Mouse (Mus musculus) stomach, embryonic 14.5 days (tissue): ENCODE data around the gene Brinp1. TPM values are rescaled to one million over a fixed set of nuclear protein-coding genes. Genes with fewer than 3 reads are reported as not detected.
"Not testable (repeated sequence)": the region's sequence is repeated elsewhere in the genome, so short reads cannot be mapped to it uniquely, and the experiment has no call there.

Experiments used
- ATAC-seq: fragments of 200-750 bp; cut with Nextera tagmentation; 2 replicates; pipeline ENCODE4 v1.8.0; 2017; ENCODE audit warnings: low read depth, moderate TSS enrichment; ENCODE audit not compliant: insufficient number of reproducible peaks, insufficient read depth, low FRiP score
- H3K27ac ChIP-seq: fragments of 300-500 bp; sonication (generic); 2 replicates; pipeline ENCODE4 v1.5.1; 2014; ENCODE audit warnings: mild to moderate bottlenecking, low read length, moderate library complexity, mixed read lengths
- H3K27me3 ChIP-seq: fragments of 300-500 bp; sonication (generic); 2 replicates; pipeline ENCODE4 v1.6.1; 2014; ENCODE audit warnings: low read length, control low read depth, mixed read lengths; ENCODE audit not compliant: control insufficient read depth, insufficient read depth
- H3K36me3 ChIP-seq: fragments of 300-500 bp; sonication (generic); 2 replicates; pipeline ENCODE4 v1.6.1; 2014; ENCODE audit warnings: mild to moderate bottlenecking, control low read depth, low read length, moderate library complexity, mixed read lengths; ENCODE audit not compliant: control insufficient read depth, insufficient read depth
- H3K4me1 ChIP-seq: fragments of 300-500 bp; sonication (generic); 2 replicates; pipeline ENCODE4 v1.6.1; 2014; ENCODE audit warnings: low read length, control low read depth, mixed read lengths; ENCODE audit not compliant: control insufficient read depth, insufficient read depth
- H3K4me2 ChIP-seq: fragments of 300-500 bp; sonication (generic); replicated peaks from 2 replicates; pipeline ENCODE4 v1.6.1; 2014; ENCODE audit warnings: low read depth, low read length, control low read depth
- H3K4me3 ChIP-seq: fragments of 300-500 bp; sonication (generic); 2 replicates; pipeline ENCODE4 v1.5.1; 2014; ENCODE audit warnings: low read depth, low read length, control low read depth
- H3K9ac ChIP-seq: fragments of 300-500 bp; sonication (generic); replicated peaks from 2 replicates; pipeline ENCODE4 v1.6.1; 2014; ENCODE audit warnings: low read depth, mild to moderate bottlenecking, control low read depth, low read length, moderate library complexity, mixed read lengths
- H3K9me3 ChIP-seq: fragments of 300-500 bp; sonication (generic); 2 replicates; pipeline ENCODE4 v1.6.1; 2016; ENCODE audit warnings: low read depth, low read length, control low read depth; ENCODE audit not compliant: control insufficient read depth
- WGBS: fragments of 180-500 bp; shearing (Covaris S2); extraction: QIAGEN DNeasy Blood & Tissue Kit; methylation state at CpG from one replicate; pipeline ENCODE4 v1.1.7; 2014; 5-methylcytosine and 5-hydroxymethylcytosine counted together
- polyA plus RNA-seq: library from polyadenylated mRNA; unstranded; fragments of >200 nt; fragmentation: Nextera tagmentation; extraction: Ambion mirVana; gene quantifications from 2 replicates; pipeline ENCODE4 v1.2.1, GENCODE M21; 2014

Brinp1 gene
- polyA plus RNA-seq, 1 experiment from 2014 or later = 17.3 TPM

DNA sequence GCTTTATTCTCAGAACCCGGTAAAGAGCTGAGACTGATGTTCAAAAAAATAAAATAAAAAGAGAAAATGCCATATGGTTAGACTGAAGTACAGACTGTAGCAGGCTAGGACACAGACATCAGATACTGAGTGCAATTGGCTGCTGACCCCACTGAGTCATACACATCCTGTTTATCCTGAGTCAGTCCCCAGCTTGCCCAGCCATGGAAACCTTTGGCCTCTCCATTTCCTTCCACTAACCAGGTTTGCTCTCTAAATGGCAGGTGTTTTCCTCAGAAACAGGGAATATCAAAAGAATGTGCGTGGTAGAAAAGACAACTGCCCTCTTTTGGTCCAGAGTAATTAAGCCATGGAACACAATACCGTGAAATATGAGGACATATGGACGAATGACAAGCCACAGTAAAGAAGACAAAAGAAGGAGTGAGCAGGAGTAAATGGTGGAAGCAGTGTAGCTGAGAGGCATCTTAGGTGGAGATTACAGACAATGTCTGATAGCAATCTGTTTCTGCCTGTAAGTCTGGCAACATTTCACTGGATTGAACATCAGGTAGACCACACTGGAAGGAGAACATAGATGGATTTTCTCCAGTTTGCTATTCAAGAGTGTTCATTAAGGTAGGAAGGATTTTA is 88.9 kb downstream of the Brinp1 start:
- Histone ChIP-seq H3K4me3 (no peak overlapping the region), H3K4me1 (no peaks in the 10 kb centered on the region), H3K9ac (no peak overlapping the region), H3K36me3 (no peaks in the 10 kb centered on the region), H3K4me2 (no peak overlapping the region), H3K27me3 (no peaks in the 10 kb centered on the region), H3K9me3 (no peaks in the 10 kb centered on the region), H3K27ac (no peak overlapping the region)
- ATAC-seq = no peak
- 66% methylated on average over 4 of the region's 4 CpGs for WGBS

DNA sequence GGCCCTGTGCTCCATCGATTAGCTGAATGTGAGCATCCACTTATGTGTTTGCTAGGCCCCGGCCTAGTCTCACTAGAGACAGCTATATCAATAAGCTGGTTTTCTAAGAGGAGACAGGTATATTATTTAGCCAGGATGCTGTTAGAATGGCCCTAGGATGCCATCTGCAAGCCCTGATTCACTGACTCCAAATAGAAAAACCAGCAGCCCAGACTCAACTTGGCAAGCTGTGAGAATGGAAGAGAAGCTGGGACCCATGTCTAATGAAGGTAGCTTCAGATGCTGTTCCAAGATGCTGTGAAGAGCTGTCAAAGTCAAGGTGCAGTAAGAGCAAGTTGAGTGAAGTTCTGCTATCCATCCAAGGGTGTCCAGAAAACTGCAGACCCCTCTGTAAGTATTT is 89.5 kb downstream of the Brinp1 start:
- H3K4me1 ChIP-seq = no peaks in the 10 kb centered on the region
- H3K36me3 ChIP-seq = no peaks in the 10 kb centered on the region
- no peaks in the 10 kb centered on the region for H3K27me3 ChIP-seq
- 95% methylated on average over 2 of the region's 2 CpGs for WGBS
- ATAC-seq = no peak
- no peaks in the 10 kb centered on the region for H3K9me3 ChIP-seq
- H3K4me2 ChIP-seq = no peak overlapping the region
- no peak overlapping the region for H3K4me3 ChIP-seq
- H3K27ac ChIP-seq = no peak overlapping the region
- no peak overlapping the region for H3K9ac ChIP-seq

DNA sequence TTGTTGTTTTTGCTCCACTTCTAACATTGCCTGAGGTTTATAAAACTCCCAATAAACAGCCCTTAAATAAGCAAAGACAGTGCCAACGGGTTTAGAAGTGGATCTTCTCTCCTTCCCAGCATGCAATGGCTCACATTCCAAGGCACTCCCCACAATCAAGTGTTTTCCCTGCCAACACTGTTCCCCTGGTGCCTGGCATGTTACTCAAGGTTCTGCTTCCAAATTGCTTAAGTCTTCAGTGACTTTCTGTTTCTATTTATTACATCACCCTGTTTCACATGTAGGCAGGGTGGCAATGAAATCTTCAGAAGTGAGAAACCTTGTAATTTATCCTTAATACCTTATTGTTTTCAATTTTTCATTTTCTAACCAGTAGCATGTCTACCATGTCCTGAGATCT is 97.3 kb downstream of the Brinp1 start:
- H3K9ac ChIP-seq = no peak overlapping the region
- WGBS = 36% methylated on average over 1 of the region's 1 CpGs
- no peaks in the 10 kb centered on the region for H3K36me3 ChIP-seq
- H3K4me1 ChIP-seq = no peaks in the 10 kb centered on the region
- H3K27me3 ChIP-seq = no peaks in the 10 kb centered on the region
- no peak overlapping the region for H3K4me3 ChIP-seq
- H3K27ac ChIP-seq = no peak overlapping the region
- no peak overlapping the region for H3K4me2 ChIP-seq
- H3K9me3 ChIP-seq = no peaks in the 10 kb centered on the region
- ATAC-seq = no peak

DNA sequence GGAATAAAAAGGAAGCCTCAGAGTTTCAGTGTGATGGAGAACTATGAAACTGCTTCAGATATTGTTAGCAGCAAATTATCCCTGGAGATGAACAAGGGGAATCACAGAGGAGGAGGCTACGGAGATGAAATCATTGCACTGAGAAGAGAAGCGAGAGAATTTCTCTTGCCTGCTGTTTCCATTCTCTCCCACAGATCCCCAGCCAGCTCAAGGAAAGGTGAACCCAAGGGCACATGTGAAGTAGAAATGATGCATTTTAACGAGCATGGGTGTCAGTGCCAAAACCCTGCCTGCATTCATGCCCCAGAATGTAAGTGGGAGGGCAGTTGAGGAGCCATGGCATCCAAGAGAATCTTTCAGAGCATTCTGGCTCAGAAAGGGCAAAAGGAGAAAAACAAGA is 104.5 kb downstream of the Brinp1 start:
- no peaks in the 10 kb centered on the region for H3K36me3 ChIP-seq
- H3K9me3 ChIP-seq = no peaks in the 10 kb centered on the region
- WGBS = 41% methylated on average over 3 of the region's 3 CpGs
- ATAC-seq = no peak
- no peak overlapping the region for H3K4me3 ChIP-seq
- no peak overlapping the region for H3K27ac ChIP-seq
- no peaks in the 10 kb centered on the region for H3K4me1 ChIP-seq
- H3K4me2 ChIP-seq = no peak overlapping the region
- H3K27me3 ChIP-seq = no peaks in the 10 kb centered on the region
- H3K9ac ChIP-seq = no peak overlapping the region

DNA sequence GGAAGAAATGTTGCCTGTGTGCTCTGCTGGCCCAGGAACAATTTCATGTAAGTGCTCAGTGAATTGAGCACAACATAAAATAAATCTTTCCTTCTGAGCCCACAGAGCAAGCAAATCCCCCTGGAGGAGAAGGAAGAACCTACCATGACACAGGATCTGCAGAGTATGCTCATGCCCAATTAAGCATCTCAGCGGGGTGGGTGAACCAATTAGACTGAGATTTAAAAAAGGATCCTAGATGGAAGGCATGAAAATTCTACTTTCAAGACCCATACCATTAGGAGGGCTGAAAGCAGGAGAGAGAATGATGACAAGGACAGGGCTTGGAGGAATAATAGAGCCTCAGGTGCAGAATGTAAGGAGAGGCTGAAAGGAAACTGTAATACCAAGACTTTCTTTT is 107.2 kb downstream of the Brinp1 start:
- H3K27me3 ChIP-seq = no peaks in the 10 kb centered on the region
- no peak for ATAC-seq
- WGBS = 67% methylated on average over 1 of the region's 1 CpGs
- H3K4me3 ChIP-seq = no peak overlapping the region
- no peak overlapping the region for H3K4me2 ChIP-seq
- H3K27ac ChIP-seq = no peak overlapping the region
- H3K4me1 ChIP-seq = no peaks in the 10 kb centered on the region
- H3K36me3 ChIP-seq = no peaks in the 10 kb centered on the region
- H3K9ac ChIP-seq = no peak overlapping the region
- no peaks in the 10 kb centered on the region for H3K9me3 ChIP-seq

DNA sequence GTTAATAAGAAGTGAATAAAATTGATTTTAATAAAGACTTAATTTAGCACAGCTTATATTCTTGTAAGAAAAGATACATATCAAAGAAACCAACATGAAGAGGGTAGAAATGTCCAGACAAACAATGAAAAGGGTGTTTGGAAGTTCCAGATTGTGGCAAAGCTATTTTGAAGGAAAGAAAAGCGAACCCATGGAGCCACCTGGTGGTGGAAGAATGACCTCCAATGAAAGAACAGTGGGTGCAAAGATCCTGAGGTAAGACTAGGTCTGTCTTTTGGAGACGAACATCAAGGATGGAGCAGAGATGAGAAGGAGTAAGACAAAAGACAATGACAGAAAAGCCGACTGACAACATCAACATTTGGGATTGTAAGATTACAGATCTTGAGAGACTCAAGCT is 108.2 kb downstream of the Brinp1 start:
- no peak overlapping the region for H3K27ac ChIP-seq
- H3K4me2 ChIP-seq = no peak overlapping the region
- H3K9me3 ChIP-seq = no peaks in the 10 kb centered on the region
- no peak overlapping the region for H3K4me3 ChIP-seq
- ATAC-seq = no peak
- no peak overlapping the region for H3K9ac ChIP-seq
- no peaks in the 10 kb centered on the region for H3K27me3 ChIP-seq
- H3K4me1 ChIP-seq = no peaks in the 10 kb centered on the region
- WGBS = 57% methylated on average over 3 of the region's 3 CpGs
- no peaks in the 10 kb centered on the region for H3K36me3 ChIP-seq

DNA sequence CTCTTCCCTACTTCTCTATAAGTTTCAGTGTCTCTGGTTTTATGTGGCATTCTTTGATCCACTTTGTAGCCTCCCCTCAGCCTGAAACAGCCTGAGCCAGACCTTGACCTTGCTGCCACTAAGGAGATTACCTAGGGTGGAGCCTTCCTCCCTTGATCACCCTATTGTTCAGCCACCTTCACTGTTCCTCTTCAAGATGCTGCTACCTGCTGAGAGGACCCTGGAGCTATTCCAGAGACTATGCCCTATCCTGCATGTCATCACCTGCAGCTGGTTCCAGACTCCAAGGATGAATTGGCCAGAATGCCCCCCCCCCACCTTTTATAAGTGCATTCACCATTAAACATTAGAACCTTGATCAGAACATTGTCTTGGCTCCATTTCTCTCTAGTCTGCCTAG is 140.2 kb downstream of the Brinp1 start:
- not testable (repeated sequence) for ATAC-seq, H3K36me3 ChIP-seq, H3K27ac ChIP-seq, H3K4me3 ChIP-seq, H3K4me1 ChIP-seq, H3K9me3 ChIP-seq, H3K4me2 ChIP-seq, H3K9ac ChIP-seq, H3K27me3 ChIP-seq

DNA sequence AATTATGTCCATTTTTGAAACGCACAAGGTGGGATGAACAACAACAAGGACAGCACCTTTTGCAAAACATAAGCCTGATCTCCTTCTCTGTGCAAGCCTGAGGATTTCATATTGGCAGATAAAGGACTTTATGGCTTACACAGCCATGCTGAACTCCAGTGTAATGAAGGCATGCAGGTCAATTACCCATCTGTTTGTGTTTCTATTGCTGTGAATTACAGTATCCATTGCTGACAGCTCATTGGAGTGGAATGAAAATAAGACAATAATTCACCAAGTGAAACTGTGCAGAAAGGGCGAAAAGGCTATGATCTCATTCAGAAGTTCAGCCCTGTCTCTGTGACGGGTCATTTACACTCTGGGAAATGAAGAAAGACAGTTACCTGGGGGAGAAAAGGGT is 147.7 kb downstream of the Brinp1 start:
- Histone ChIP-seq H3K27ac (no peak overlapping the region), H3K9ac (no peak overlapping the region), H3K4me2 (no peak overlapping the region), H3K27me3 (no peaks in the 10 kb centered on the region), H3K9me3 (no peaks in the 10 kb centered on the region), H3K36me3 (no peaks in the 10 kb centered on the region), H3K4me3 (no peak overlapping the region), H3K4me1 (no peaks in the 10 kb centered on the region)
- ATAC-seq = no peak
- WGBS = 71% methylated on average over 3 of the region's 3 CpGs
